Mouse (Mus musculus) heart, postnatal 0 days (tissue): ENCODE data around the gene Prickle1.

Experiments used
- CTCF ChIP-seq: IDR thresholded peaks from 2 replicates; pipeline ENCODE4 v1.5.1; 2016; ENCODE audit warnings: antibody characterized with exemption, control low read depth, low read depth
- EP300 ChIP-seq: IDR thresholded peaks from 2 replicates; pipeline ENCODE4 v1.6.1; 2016; ENCODE audit warnings: antibody characterized with exemption, low read depth

GRCm38 (mm10) chr15:93583051-93583450, 12.6 kb downstream of the Prickle1 start:
- TF ChIP-seq CTCF (no peak), EP300 (no peak)
